Mouse (Mus musculus) c-Kit-negative CD71-positive TER-119-positive erythroid progenitor cells, embryonic 14.5 days (primary cell): ENCODE results near the gene Fmnl1.

Experiments used
- DNase-seq: peaks from one replicate; pipeline ENCODE4 v3.0.0-alpha.2; 2013; ENCODE audit warnings: low read depth, low spot score

The Fmnl1 gene

DNA sequence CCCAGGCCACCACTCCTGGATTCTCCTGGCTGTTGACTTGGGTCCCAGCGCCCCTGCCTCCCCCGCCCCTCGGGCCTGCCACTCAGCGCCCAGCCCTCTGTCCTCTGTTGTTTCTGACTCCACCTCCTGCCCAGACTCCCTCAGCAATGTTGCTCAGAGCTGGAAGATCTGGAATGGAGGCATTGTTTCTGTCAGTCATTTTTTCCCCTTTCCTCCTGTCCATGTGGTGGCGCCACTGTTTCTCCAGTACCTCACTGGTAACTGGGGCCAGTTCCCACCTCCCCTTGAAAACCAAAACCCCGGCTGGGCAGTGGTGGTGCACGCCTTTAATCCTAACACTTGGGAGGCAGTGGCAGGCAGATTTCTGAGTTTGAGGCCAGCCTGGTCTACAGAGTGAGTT, 9.5 kb upstream of the Fmnl1 start:
- DNase-seq: no peak

DNA sequence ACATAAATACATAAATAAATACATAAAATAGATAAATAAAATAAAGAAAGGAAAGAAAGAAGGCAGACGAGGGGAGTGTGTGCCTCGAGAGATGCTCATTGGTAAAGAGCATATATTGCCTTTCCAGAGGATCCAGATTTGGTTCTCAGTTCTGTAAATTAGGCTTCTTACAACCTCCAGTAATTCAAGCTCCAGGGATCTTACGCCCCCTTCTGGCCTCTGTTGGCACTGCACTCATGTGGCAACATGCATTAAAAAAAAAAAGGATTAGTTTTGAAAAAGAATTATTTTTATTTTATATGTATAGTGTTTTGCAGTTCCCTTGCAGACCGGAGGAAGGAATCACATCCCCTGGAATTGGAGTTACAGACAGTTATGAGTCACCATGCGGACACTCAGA, 8.8 kb upstream of the Fmnl1 start:
- peak; percentile 52 for DNase-seq

DNA sequence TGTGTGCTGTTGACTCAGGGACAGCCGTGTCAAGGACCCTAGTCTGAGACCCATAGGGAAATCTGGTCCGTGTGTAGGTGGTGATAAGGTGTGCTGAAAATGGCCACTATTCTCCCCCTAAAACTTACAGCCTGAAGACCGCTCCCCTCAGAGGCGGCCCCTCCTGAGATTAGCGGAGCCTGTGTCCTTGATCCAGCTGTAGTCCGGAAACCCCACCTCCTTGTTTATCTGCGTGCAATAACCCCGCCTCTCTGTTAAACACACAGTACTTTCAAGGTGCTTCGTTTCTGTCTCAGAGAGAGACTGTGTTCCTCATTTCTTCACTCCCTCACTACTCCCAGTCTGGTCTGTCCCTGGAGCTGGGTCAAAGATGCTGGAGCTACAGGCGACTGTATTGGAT, 6.5 kb upstream of the Fmnl1 start:
- DNase-seq: no peak

DNA sequence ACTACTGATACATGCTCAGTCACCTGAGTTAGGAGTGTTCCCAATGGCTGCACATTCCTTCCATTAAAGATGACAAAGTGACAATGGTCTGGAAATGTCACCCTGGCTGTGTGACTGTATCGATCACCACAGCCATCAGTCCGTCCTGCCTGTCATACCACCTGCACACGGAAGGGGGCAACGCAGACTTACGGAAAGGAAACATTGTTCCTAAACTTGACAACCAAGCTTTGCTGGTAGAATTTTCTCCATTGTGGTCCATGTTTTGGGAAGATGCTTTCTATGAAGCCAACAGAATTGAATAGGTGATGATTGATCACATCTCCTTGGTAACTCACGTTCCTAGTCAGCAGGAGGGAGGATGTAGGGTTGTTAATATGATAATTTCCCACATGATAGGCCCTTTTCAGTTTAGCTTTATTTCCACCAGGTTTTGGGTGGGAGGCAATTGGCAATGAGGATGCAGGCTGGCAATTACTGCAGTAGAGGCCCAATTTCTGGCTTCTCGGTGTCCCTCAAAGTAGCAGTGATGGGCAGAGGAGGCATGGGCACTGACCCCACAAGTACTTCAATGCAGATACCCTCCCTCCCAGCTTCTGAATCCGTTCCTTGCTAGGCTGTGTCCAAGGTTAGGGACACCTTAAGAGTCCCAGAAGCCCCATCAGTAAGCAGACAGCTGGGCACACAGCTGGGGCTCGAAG, 2.1 kb upstream of the Fmnl1 start:
- DNase-seq: no peak

GRCm38 (mm10) chr11:103169664-103170063, 1.2 kb upstream of the Fmnl1 start:
- no peak for DNase-seq

DNA sequence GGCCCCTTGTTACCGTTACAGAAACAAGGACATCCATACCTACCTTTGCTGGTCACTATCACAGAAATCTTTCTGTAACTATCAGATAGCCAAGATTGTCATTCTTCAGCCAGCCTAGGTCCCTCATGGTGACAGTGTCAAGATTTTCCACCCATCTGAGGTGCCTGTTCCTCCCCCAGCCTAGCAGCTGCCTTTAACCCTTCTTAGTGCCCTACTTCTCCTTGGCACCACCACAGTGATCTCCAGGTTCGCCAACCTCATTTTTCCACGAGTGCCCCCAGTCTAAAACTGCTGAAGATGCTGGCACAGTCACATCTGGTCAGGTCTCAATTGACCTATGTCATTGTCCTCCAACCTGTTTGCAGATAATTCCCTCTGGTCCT, 805 bp upstream of the Fmnl1 start:
- DNase-seq: no peak

- DNase-seq: no peak
Measured at GRCm38 (mm10) chr11:103171286-103171620, 346 bp downstream of the Fmnl1 start.

DNA sequence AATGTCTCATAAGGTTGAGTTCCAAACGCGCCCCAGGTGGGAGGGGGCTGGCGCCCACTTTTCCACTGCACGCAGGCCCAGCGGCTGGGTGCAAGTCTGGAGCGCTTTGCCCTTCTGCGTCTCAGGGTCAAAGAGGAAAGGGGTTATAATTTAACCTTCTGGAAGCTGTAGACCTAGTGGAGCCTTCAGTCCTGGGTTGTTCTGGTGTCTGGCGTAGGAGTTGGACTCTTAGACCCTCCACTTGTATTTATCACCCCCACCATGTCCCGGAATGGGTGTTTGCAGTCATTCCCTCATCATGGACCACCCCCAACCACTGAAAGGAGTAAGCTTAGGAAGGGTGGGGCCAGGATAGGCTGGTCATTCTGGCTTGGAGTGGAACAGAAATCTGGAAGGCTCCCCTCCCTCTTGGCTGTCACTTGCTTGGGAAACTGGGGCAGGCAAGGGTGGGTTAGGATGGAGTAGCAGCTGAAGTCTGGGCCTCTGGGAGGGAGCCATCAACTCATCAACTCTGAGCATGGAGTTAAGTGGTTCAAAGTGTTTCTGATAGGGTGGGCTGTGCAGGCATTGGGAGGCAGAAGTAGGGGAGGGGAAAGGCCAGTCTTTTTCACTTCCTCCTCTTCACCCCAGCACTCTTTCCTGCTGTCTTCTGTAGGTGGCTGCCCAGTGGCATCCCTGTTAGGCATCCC, 940 bp downstream of the Fmnl1 start:
- DNase-seq: no peak

DNA sequence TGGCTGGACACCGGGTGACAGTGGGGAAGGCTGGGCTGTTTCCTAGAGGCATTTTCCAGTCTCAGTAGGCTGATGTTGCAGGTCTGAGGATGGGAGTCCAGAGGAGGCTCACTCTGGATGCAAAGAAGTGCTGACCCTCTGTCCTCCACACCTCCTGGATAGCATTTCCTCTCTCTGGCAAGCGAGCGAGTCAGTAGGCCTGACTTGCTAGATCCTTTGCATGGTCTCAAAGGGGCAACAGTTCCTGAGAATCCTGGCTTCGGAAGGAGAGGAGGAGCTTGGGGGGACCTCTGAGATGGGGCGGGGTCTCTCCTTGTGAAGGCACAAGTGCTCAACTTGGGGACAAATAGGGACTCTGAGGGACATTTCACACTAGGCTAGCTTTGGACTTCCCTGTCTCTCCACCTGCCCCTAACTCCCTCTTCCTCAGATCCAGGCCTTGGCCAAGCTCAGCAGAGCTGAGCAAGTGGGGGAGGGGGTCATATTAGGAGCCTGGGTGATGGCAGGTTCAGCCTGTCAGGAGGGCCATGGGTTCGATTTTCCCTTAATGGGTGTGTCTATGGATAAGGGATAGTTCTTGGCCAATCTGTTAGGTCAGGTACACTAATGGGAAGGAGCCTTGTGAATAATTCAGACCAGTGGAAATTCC, 1.6 kb downstream of the Fmnl1 start:
- no peak for DNase-seq

- no peak for DNase-seq
Measured at GRCm38 (mm10) chr11:103173041-103173770, 2.3 kb downstream of the Fmnl1 start.

- DNase-seq: no peak
Measured at GRCm38 (mm10) chr11:103173771-103174344, 3.0 kb downstream of the Fmnl1 start.

GRCm38 (mm10) chr11:103174411-103174832, 3.5 kb downstream of the Fmnl1 start:
- no peak for DNase-seq

- DNase-seq: no peak
Measured at GRCm38 (mm10) chr11:103174891-103175391, 4.0 kb downstream of the Fmnl1 start.

- DNase-seq: no peak
Measured at GRCm38 (mm10) chr11:103175688-103176442, 5.0 kb downstream of the Fmnl1 start.

DNA sequence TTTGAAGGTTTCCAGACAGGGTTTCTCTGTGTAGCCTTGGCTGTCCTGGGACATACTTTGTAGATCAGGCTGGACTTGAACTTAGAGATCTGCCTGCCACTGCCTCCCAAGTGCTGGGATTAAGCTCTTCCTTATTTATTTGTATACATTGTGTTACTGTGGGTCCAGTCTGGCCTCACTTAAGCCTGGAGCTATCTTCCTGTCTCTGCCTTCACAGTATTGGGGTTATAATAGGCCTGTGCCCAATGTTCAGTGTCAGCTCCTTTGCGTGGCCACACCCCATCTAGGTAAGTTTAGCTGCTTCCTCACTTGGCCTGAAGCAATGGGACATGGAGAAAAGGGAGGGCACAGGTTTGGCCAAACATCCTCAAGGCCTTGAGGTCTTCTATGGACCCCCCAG, 5.6 kb downstream of the Fmnl1 start:
- DNase-seq: no peak

DNA sequence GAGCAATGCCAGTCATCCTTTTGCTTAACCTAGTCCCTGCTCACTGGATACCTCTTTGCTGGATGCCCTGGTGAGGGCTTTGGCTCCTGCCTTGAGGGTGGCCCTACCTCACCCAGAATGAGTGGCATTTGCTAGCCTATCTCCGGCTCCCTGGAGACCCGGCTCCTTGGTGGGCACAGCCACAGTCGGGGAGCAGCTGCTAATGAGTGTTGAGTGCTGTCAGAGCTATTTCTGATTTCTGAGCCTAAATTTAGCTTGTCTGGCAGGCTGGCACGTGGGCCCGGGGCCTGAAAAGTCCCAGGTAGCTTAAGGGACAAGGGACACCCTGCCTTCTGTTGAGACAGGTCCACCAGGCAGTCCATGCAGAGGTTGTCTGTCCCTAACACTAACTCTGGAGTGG, 6.3 kb downstream of the Fmnl1 start:
- DNase-seq: no peak

DNA sequence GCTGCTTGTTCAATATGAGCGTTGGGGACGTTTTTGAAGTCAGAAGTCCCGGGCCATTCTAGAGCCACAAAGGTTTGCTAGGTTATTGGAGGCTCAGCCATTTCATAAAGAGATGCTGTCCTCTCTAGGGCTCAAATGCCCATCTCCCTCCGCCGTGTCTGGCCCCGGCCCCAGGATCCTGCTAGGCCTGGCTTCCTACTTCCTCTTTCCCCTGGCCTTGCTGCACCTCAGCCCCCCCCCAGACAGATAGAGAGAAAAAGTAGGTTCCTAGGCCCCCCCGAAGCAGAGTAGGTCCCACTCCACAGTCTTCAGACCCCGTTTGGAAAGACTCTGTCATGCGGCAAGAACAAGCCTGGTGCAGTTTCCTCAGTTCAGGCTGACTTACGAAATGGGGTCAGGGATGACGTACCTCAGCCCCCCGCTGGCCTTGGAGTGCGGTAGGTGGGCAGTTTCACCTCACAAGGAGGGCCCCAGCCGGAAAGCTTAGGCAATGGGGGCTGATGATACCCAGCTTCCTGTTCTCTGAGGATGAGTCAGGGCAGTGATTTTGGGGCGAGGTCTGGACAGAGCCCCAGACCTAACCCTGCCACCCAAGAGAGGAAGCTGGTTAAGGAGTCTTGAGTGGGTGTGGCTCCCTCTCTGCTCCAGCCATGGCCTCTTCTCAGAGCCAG, 7.0 kb downstream of the Fmnl1 start:
- no peak for DNase-seq

DNA sequence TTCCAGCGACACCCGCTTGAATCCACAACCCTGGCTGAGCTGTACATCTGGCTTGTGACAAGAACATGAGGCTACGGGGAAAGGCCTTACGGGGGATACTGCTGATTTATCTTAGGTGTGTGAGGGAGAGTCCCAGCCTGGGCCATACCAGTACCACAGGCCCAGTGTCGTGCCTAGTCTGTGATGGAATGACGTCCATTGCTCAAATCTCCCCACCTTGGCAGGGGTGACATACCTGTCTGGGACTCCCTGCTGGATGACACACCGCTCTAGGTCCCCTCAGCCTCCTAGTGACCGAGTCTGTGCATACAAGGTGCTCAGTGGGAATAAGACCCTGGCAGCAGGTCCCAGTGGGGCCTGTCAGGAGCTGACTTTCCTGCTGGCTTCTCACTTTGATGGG, 7.8 kb downstream of the Fmnl1 start:
- DNase-seq: no peak

DNA sequence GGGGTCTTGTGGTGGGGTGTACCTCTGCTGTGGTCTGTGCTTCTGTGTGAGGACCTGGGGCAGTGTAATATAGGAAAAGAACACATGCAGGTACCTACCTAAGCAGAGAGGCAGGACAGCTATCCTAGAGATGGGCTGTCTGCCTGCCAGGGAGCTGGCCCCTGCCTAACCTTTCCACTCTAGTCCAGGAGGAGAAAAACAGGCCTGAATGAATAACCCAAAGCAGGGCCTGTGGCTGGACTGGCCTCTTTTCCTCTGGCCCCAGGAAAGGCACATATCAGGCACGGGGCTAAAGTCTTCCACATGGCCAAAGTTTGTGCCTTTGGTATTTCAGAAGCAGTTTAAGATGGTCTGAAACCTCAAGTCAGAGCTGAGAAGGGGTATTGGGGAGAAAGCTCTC, 9.5 kb downstream of the Fmnl1 start:
- DNase-seq: no peak

DNA sequence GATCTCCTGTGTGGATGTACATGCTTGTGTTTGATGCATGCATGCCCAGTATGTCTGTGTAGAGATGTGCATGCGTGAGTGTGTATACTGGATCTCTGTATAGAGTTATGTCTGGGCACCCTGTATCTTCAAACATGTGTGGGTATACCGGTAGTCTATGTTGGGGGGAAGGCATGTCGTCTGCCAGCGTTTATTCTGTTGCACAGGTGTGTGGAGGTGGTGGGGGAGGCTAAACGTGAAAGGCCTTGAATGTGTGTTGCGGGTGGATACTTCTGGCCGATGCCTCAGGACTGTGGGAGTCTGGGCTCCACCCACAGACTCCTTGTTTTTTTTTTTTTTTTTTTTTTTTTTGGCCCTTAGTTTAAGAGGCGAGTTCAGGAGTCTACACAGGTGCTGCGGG, 10.4 kb downstream of the Fmnl1 start:
- DNase-seq: no peak

- DNase-seq: no peak
Measured at GRCm38 (mm10) chr11:103181911-103182310, 11.0 kb downstream of the Fmnl1 start.
